Mouse (Mus musculus): Measurements from ENCODE around the gene 1110008L16Rik.
"Not testable (repeated sequence)": the region's sequence is repeated elsewhere in the genome, so short reads cannot be mapped to it uniquely, and the experiment has no call there.

The 1110008L16Rik gene

DNA sequence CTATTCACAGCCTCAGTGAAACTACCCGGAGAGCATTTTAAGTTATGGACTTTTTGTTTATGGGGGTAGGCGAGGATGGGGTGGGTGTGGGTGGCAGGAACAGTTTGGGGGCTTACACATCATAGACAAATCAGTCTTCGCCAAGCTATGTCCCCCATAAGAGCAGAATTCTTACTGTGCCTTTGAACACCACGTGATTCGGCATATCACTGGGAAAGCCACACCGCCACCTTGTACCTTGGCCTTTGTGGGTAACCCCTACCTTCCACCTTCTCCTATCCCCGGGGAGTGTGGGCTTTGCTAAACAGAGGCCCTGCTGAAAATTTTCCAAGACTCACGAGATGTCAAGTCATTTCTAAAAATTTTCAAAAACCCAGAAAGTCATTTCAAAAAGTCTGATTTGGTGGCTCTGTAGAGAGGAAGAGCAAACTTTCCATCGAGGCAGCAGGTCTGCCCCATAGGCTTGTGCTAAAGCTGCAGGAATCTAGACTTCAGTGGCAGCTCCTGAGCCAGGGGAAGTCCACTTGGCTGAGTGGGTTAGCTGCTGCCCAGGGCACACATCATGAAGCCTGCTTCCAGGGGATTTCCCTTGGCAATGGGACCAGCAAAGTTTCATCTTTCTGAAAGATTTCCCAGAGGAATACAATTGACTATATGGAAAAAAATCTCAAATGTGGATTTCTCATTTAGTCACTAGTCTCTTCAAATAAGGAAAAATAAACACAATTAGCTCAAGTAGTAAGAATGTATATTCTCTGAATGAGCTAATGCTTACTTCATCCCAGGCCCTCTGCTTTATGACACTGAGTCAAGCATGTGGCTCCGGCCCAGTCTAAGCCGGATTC is 93.6 kb downstream of the 1110008L16Rik start:
- DNase-seq (ENCODE audit: low read depth): no peak

DNA sequence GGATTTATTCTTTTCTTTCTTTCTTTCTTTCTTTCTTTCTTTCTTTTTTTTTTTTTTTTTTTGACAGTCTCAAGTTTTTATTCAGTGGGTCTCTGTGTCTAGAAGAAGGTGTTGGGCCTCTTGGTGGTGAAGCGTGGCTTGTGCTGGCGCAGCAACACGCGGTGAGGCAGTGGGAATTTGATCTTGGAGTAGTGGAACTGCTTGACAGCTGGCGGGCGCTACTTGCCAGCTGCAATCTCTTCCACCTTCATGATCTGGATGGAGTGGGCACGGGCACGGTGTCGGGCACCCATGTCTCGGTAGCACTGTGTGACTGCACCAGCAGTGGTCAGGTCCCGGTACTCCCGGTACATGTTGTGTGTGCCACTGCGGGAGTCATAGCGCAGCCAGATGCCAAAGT is 96.2 kb downstream of the 1110008L16Rik start:
- not testable (repeated sequence) for DNase-seq (ENCODE audit: low read depth)

DNA sequence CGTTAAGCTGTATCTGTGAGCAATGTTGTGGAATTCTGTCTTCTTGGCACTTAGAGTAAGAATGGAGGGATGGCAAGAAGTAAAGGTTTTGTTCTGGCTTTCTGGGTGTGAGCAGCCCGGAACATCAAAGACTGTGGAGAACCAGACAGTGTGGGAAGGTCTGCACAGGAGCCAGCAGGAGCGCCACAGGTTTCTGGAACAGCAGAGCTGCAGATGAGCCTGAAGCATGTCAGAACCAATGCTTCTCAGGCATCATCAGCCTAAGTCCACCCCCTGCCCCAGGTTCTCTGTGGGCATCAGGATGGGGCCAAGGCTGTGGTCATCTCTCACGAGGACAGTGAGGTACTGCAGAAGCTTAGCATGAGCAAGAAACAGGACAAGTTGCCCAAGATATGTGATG is 97.2 kb downstream of the 1110008L16Rik start:
- DNase-seq (ENCODE audit: low read depth): no peak

DNA sequence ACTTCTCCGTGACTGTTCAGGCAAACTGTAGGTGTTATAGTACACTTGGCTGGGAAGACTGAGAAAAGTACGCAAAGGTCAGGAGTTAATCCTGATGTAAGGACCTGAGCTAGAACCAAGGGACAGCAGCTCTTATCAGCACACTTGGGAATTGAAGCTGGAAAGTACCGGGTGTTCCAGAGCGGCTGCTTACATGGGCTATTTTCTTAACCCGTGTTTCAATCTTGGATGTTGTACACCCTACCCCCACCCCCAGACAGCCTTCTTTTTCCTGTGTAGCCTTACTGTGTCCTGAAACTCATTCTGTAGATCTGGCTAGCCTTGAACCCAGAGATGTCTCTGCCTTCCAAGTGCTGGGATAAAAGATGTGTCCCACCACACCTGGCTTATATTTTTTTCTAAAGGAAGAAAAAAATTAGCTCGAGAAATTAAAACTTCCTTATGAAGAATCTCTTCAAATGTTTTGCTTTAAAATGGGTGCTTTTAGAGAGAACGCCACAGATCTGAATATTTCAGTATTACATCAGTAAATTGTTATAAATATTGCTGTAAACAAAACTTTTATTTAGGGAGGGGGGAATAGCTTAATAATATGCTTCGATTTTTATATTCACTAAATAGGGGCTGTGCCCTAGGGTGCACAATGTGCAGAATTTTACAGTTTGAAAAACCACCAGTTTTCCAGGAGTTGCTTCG is 98.3 kb downstream of the 1110008L16Rik start:
- no peak for DNase-seq (ENCODE audit: low read depth)

DNA sequence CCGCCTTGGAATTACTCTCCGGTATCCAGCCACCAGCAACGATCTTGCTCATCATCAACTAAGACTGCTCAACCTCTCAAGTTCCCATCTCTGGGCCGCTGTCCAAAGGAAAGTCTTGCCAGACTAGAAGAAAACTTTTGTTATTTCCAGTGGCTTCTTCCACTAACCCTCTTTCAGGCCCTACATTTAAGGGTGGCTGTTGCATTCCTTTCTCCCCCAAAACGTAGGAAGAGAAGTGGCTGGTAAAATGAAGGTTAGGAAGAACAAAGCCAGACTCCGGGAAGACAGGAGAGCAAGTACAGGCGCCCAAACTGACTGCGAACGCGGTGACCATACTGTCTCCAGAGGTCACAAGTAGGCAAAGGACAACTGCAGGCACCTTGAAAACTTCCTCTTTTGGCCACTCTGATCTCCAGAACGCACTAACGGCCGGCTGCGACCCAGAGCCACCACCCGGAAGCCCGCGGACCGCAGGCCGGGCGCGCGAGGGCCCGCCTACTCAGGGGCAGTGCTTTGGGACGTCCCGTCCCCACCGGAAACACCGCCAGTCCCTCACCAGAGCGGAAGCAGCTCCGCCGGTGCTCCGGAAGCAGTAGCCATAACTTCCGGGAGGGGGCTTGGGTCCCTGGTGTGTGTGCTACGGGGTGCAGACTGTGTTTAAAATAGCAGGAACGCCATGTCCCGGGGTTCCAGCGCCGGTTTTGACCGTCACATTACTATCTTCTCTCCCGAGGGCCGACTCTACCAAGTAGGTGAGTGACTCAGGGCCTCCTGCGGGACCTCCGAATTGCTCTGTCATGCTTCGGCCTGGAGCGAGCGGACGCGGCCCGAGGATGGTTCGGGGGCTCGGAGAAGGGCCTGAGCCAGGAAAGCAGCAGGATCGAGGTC is 99.1 kb downstream of the 1110008L16Rik start:
- peak; percentile 87 for DNase-seq (ENCODE audit: low read depth)

DNA sequence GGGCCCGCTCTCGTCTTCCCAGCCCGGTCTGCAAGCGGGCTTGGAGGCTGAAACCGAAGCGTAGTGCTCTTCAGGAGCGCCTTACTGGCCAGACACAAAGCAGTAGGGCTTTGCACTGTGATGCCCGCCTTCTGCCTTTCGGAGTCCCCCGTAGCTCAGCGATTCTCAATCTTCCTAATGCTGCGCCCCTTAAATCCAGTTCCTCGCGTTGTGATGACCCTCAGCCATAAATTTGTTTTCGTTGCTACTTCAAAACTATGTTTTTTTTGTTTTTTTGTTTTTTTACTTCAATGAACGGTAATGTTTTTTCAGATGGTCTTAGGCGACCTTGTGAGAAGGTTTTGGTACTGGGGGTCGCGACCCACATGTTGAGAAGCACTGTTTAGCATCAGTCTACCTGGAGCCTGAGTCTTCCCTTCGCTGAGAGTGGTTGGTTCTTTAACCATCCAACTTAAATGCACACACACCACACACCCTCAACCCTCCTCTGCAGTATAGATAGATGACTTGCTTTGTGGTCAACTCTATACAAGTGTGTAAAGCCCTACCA is 99.8 kb downstream of the 1110008L16Rik start:
- no peak for DNase-seq (ENCODE audit: low read depth)

DNA sequence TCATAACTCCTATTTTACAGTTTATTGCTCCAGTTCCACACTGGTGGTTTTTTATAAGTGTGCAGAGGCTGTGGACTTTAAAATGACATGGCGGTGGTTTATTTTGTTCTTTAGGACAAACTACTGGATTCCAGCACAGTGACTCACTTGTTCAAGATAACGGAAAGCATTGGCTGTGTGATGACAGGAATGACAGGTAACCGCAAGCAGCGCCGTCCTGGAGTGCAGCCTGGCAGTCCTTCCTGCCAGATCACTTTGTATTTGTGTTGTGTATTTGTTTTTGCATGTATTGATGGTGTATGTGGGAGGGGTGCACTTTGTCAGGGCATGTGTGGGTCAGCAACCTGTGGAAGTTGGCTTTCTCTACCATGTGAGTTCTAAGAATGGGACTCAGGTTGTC is 108.5 kb downstream of the 1110008L16Rik start:
- no peak for DNase-seq (ENCODE audit: low read depth)

DNA sequence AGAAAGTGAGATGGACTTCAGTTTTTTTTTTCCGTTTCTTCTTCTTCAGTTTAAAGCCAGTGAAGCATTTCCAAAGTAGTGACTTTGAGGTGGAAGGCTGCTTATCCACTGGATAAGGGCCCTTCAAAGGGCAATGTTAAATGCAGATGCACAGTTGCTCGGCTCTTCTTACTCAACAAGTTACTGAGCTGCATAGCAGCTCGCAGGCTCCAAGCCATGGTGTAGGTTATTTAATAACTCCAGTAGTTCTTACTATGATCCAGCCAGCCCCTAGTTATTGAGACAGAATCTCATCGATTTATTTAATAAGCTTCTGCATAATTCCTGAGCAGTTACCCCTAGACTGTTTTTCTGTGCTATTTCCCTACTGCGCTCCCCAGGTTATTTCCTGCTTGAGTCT is 115.9 kb downstream of the 1110008L16Rik start:
- no peak for DNase-seq (ENCODE audit: low read depth)

DNA sequence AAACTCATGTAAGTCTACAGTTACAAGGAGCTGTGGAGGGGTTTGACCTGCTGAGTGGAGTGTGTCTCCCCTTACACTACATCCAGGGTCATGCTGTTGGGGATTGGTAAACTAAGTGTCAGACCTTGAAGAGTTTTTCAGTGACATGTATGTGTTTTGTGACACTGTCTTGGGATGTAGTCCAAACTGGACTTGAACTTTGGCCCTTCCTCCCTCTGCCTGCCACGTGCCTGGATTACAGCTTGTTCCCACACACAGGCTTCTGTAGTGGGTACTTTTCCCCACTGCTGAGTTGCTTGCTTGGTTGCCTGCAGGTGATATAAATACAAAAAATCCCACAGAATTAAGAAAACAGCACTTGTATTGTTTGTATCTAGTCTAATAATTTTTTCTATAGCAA is 116.4 kb downstream of the 1110008L16Rik start:
- DNase-seq (ENCODE audit: low read depth): no peak

DNA sequence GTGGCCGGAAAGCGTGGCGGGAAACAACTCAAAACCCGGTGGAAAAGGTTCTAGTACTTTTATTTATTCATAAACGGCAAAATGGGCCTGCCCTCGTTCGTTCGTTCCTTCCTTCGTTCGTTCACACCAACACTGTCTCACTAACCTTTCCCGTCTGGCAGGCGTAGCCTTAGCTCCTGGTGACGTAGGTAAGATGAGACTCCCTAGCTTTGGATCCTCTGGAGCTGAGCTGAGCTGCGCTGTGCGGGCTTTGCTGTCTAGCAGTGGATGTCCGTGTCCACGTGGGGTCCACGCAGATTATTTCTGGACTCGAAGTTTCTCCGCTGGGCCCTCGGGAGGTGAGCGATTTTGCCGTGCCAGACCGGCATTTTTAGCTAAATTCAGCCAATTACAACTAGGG is 120.8 kb downstream of the 1110008L16Rik start:
- DNase-seq (ENCODE audit: low read depth): no peak

DNA sequence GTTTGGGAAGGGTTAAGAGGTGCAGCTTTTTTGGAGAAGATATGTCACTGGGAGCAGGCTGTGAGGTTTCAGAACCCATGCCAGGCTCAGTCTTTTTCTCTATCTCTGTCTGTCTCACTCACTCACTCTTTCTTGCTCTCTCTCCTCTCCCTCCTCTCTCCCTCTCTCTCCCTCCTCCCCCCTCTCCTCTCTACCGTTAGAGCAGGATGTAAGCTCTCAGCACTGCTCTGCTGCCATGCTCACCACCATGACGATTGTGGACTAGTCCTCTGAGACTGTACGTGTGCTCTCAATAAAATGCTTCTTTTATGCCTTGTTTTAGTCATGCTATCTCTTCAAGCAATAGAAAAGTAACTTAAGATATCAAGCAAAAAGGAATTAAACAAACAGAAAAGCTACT is 122.7 kb downstream of the 1110008L16Rik start:
- no peak for DNase-seq (ENCODE audit: low read depth)

DNA sequence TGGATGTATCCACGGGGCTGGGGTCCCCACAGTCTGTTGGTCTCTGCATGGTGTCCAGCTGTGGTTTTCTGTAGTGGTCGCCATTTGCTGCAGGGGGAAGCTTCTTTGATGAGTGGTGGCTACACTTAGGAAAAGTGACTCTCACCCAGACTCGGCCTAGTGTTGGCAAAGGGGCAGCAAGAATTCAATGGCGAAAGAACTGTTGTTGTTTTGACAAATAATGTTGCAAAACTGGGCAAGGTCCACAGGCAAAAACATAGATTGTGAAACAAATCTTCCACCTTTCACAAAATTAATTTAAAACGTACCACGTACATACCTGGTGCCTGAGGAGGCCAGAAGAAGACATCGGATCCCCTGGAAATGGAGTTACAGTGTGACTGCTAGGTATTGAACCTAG is 126.9 kb downstream of the 1110008L16Rik start:
- no peak for DNase-seq (ENCODE audit: low read depth)

DNA sequence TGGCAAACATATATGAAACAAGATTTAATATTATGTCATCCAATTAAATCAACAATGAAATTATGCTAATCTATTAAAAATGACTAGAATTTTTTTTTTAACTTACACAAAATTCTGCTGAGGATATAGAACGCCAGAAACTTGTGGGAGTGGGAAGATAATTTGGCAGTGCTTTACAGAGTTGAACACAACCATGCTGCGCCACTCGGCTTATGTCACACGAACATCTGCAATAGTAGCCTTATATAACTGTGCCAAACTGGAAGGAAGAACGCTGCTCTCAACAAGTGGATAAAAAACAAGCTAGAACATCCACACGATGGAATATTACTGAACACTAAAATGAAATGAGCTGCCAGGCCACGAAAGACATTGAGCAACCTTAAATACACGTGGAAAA is 129.8 kb downstream of the 1110008L16Rik start:
- DNase-seq (ENCODE audit: low read depth): no peak

DNA sequence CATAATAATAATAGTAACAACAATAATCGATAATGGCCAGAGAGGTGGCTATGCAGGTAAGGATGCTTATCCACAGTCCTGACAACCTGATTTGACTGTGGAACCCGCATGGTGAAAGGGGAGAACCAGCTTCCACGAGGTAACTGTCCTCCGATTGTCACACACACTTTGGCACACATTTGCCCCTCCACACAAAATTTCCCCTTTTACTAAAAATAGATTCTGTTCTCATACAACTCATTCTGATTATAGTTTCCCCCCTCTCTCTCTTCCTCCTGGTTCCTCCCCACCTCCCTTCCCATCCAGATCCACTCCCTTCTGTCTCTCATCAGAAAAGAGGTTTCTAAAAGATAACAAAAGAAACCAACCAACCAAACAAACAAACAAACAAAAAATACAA is 130.6 kb downstream of the 1110008L16Rik start:
- no peak for DNase-seq (ENCODE audit: low read depth)

All from c-Kit-positive CD71-positive TER-119-negative erythroid progenitor cells, embryonic 14.5 days (primary cell).